Mouse (Mus musculus) stomach, adult 2 months (tissue): Measurements from ENCODE around the gene Cep19. TPM values are rescaled to one million over a fixed set of nuclear protein-coding genes. Genes with fewer than 3 reads are reported as not detected.

Source experiments
- polyA plus RNA-seq: library from polyadenylated mRNA; depleted of rRNA; stranded (reverse); fragments of >200 nt; gene quantifications from 2 replicates; pipeline ENCODE4 v1.2.3, GENCODE M21; 2012; rRNA removed

Gene Cep19
- polyA plus RNA-seq = 12.5 and 16.7 TPM in 2 replicates

GRCm38 (mm10) chr16:32099638-32100150 lies at the start of gene Cep19, which contains the start of gene Pigx:
Gene Cep19, plus strand, starts transcription at chr16:32099800.
Gene Pigx, minus strand, starts transcription at chr16:32099740.

GRCm38 (mm10) chr16:32078991-32079511 lies 20.5 kb upstream of the Cep19 start, which contains the start of gene Pak2:
Gene Pak2, minus strand, starts transcription at chr16:32079342.

Other genes with a start within 250 kb of the Cep19 start
- not detected in 2 replicates for gene Meltf, start 221.0 kb upstream of the Cep19 start, polyA plus RNA-seq
- gene Pigz, start 165.9 kb upstream of the Cep19 start, polyA plus RNA-seq = 4.0 and 5.3 TPM in 2 replicates
- 52.4 and 136 TPM in 2 replicates for gene 0610012G03Rik, start 151.3 kb upstream of the Cep19 start, polyA plus RNA-seq
- gene Ncbp2, start 151.3 kb upstream of the Cep19 start, polyA plus RNA-seq = 0.98 and 2.5 TPM in 2 replicates
- 0.65 and 0.97 TPM in 2 replicates for gene Senp5, start 96.5 kb upstream of the Cep19 start, polyA plus RNA-seq
- 7.1 TPM in 2 replicates for gene Pak2, start 20.5 kb upstream of the Cep19 start, polyA plus RNA-seq
- gene Pigx, start 60 bp upstream of the Cep19 start, polyA plus RNA-seq = 14.1 and 38.1 TPM in 2 replicates
- 4.9 and 5.2 TPM in 2 replicates for gene Nrros, start 65.8 kb downstream of the Cep19 start, polyA plus RNA-seq
- not detected in 2 replicates for gene Bex6, start 80.0 kb downstream of the Cep19 start, polyA plus RNA-seq
- 0.98 and 1.4 TPM in 2 replicates for gene Fbxo45, start 147.4 kb downstream of the Cep19 start, polyA plus RNA-seq
- gene Wdr53, start 147.4 kb downstream of the Cep19 start, polyA plus RNA-seq = 0.59 and 0.66 TPM in 2 replicates
- 0.04 TPM in 1 of 2 replicates, not detected in the other for gene Smco1, start 171.7 kb downstream of the Cep19 start, polyA plus RNA-seq
- gene Rnf168, start 177.7 kb downstream of the Cep19 start, polyA plus RNA-seq = 2.6 and 3.3 TPM in 2 replicates
- gene Ubxn7, start 232.5 kb downstream of the Cep19 start, polyA plus RNA-seq = 0.49 and 1.2 TPM in 2 replicates